Mouse (Mus musculus): Measurements from ENCODE around the gene Gm9736.
"Not testable (repeated sequence)": the region's sequence is repeated elsewhere in the genome, so short reads cannot be mapped to it uniquely, and the experiment has no call there.

The Gm9736 gene

DNA sequence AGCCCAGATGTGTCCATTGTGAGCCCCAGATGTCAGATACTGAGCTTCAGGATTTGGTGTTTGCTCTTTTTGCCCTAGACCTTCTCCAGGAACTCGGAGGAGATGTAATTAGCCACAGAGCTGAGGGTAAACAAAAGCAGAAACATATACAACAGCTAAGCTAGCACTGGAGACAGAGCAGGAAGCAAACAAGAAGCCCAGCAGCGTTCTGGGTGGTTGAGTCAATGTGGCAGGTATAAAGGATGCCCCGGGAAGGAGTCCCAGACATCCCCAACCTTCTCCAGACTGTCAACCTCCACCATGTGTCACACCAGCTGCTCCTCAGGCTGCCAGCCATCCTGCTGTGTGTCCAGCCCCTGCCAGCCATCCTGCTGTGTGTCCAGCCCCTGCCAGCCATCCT lies 25.0 kb downstream of the Gm9736 start, which contains the start of gene Gm10100:
Gm10100 (plus strand) TSS at position 301 of the 400 bp plus-strand sequence.
- DNase-seq (ENCODE audit: low spot score) = no peak

DNA sequence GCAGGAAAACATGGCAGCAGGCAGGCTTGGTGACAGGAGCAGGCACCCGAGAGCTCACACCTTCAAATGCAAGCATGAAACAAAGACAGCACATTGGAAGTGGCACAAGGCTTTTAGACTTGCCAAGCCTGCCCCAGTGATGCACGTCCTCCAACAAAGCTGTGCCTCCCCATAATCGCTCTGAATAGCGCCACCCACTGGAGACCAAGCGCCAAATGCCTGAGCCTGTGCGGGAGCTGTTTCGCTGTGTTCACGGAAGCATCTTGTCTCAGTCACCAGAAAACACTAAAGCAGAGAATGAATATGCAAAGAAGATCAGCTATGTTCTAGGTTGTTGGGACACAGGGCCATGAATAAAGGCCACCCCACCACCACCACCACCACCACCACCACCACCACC lies 26.3 kb downstream of the Gm9736 start:
- DNase-seq (ENCODE audit: low spot score) = no peak

DNA sequence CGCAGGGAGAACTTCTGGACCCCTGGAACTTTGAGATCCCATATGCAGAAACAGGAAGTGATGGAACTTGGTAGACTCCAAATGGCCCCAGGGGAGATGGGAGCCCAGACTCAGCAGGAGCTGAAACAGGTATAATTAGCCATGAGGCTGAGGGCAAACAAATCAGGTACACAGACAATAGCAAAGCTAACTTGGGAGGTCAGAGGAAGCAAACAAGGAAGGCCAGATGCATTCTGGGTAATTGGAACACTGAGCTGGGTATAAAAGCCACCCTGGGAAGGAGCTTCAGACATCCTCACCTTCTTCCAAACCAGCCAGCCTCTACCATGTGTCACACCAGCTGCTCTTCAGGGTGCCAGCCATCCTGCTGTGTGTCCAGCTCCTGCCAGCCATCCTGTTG lies 30.9 kb downstream of the Gm9736 start, which contains the start of gene Krtap12-1:
Krtap12-1 (plus strand) TSS at position 301 of the 400 bp plus-strand sequence.
- DNase-seq (ENCODE audit: low spot score) = not testable (repeated sequence)

DNA sequence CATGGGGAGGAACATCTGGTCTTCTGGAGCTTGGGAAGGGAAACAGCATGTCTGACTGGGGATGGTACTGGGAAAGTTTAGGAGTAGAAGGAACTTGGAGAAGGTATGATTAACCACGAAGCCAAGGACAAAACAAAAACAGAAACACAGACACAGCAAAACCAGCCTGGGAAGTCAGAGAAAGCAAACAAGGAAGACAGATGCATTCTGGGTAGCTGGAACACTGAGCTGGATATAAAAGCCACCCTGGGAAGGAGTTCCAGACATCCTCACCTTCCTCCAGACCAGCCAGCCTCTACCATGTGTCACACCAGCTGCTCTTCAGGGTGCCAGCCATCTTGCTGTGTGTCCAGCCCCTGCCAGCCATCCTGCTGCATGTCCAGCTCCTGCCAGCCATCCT lies 35.6 kb downstream of the Gm9736 start, which contains the start of gene Gm10142:
Gm10142 (plus strand) TSS at position 301 of the 400 bp plus-strand sequence.
- no peak for DNase-seq (ENCODE audit: low spot score)

DNA sequence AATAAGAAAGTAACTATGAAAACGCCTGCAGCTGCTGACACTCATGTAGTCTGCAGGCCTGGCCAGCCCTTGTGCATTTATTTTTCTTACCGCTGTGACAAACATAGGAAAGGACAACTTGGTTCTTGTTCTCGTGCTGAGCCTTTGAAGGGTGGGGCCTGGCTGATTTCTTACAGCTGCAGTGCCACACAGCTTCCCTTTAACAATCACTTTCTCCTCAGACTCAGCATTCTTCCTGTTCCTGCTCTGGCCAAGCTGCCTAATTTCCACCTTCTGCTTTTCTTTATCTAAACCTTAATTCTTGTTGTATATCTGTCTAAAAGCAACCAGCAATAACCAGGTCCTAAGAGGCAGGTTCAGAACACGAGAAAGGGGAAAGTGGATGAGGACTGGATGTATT lies 37.4 kb downstream of the Gm9736 start:
- DNase-seq (ENCODE audit: low spot score) = no peak

DNA sequence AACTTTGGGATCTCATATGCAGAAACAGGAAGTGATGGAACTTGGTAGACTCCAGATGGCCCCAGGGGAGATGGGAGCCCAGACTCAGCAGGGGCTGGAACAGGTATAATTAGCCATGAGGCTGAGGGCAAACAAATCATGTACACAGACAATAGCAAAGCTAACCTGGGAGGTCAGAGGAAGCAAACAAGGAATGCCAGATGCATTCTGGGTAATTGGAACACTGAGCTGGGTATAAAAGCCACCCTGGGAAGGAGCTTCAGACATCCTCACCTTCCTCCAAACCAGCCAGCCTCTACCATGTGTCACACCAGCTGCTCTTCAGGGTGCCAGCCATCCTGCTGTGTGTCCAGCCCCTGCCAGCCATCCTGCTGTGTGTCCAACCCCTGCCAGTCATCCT lies 40.0 kb downstream of the Gm9736 start, which contains the start of gene Gm10024:
Gm10024 (plus strand) TSS at position 301 of the 400 bp plus-strand sequence.
- not testable (repeated sequence) for DNase-seq (ENCODE audit: low spot score)

GRCm38 (mm10) chr10:77709831-77710230 lies 41.3 kb downstream of the Gm9736 start:
- DNase-seq (ENCODE audit: low spot score) = no peak

- DNase-seq (ENCODE audit: low spot score) = no peak
Measured at GRCm38 (mm10) chr10:77706326-77706725, 44.8 kb downstream of the Gm9736 start, which contains the start of gene Gm10272. Gm10272 (plus strand) TSS chr10:77706626.

All from T-cell, adult 2 months (primary cell).